Mouse (Mus musculus): ENCODE data around the gene Zfp945. TPM values are rescaled to one million over a fixed set of nuclear protein-coding genes. Genes with fewer than 3 reads are reported as not detected.

Zfp945 gene
- 8.1 TPM for polyA plus RNA-seq (2014; fragmentation: Illumina TruSeq; extraction: RNeasy Lipid Tissue Mini Kit (QIAGEN cat#74804); ENCODE audit: low read depth, low replicate concordance)

DNA sequence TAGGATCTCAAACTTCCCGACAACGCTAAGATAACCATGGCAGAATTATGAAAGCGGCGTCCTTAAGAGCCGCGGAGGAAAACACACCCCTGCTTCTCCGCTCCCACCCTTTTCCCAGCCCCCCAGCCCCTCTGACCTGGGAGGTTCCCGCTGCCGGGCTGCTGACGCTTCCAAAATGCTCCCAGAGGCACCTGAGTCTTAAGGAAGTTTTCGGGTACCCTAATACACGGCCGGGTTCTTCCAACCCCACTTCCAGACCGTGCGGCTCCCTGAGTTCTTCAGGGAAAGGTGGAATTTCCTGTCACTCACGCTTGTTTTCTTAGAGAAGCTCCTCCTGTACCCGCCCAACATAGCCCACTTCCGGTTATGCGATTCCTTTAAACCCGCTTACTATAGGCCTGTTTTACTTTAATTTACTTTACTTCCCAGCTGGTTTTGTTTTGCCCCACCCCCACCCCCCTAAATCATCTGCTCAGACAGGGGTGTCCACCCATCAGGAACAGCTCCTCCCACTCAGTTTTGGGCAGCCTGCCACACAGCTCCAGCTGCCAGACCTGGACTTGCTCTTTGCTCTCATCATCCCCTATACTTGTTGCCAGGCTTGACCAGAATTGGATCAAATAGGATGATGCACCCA is at the start of gene Zfp945:
TSS of gene Zfp945 (minus strand) at position 290 of the 637 bp plus-strand sequence.

Other genes with a start within 250 kb of the Zfp945 start
- gene Vmn2r113, start 75.8 kb upstream of the Zfp945 start, polyA plus RNA-seq (2014; fragmentation: Illumina TruSeq; extraction: RNeasy Lipid Tissue Mini Kit (QIAGEN cat#74804); ENCODE audit: low read depth, low replicate concordance), result not detected
- gene Vmn2r-ps130, start 194.0 kb upstream of the Zfp945 start, polyA plus RNA-seq (2014; fragmentation: Illumina TruSeq; extraction: RNeasy Lipid Tissue Mini Kit (QIAGEN cat#74804); ENCODE audit: low read depth, low replicate concordance), result not detected